Mouse (Mus musculus) lung, adult 2 months (tissue): ENCODE data around the gene Sparcl1.

ENCODE experiments used
- CTCF ChIP-seq: fragments of 200-500 bp; IDR thresholded peaks from 2 replicates; pipeline ENCODE4 v1.5.1; 2011; ENCODE audit warnings: mild to moderate bottlenecking, low read length, control low read depth; ENCODE audit not compliant: insufficient read depth
- POLR2A ChIP-seq: fragments of 200-500 bp; IDR thresholded peaks from 2 replicates; pipeline ENCODE4 v1.6.1; 2011; ENCODE audit warnings: low read depth, mild to moderate bottlenecking, control low read depth, low read length, borderline replicate concordance; ENCODE audit errors: extremely low read depth

DNA sequence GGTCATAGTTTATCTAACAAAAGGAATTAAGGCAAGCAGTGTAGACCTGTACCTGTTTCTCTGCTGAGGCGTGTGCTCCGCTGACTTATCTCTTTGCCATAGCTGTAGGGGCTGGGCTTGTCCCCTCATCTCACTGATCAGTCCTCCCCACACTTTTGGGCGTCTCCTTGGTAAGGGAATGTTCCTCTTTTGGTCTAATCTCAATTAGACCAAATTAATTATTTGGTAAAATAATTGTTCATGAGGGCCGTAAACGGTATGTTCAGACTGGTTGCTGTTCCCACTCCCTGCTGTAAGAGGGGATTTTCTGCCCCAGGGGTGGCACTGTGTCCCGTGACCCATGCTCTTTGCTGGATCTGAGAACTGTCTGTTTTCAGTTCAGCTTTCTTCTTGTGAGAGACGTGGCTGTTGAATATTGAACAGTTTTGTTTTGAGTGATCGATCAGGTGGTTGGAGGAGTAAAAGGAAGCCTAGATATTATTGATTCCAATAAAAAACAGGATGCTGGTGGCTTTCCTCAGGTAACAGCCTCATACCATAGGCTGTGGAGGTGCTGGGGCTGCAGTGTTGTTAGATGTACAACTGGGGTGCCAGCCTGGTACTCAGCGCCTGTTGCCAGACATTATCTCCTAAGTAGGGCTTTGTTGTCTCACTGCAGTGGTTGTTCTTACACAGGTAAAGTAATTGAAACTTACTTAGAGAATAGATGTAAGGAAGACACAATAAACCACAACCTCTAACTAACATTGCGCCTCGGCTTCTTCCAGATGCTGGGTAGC lies 50.6 kb downstream of the Sparcl1 start:
- TF ChIP-seq CTCF (no peak), POLR2A (no peak)
